ENCODE assay signal across 29 mouse cellular contexts in genomic region chr9:62492306-62492990, GRCm38 (mm10). TPM values are rescaled to one million over a fixed set of nuclear protein-coding genes. Genes with fewer than 3 reads are reported as not detected.
DNase-seq lines count a peak whose midpoint lies in the region; ATAC-seq and TF ChIP-seq lines count a peak whose summit lies in the region.
"Had no signal": no experiment of that assay in that cellular context is flagged by ENCODE, and none has a peak within 500 bp of the region (broad histone marks: within the 10 kb centered on the region; RNA-seq: fewer than 3 reads in every experiment).

No protein-coding gene starts in this region.

- peak; percentile 36; the same call in 1 of the 2 replicates for ATAC-seq in hindbrain, postnatal 0 days
- no peak for ATAC-seq in hindbrain, embryonic 16.5 days
- ATAC-seq in stomach, embryonic 15.5 days (ENCODE audit: insufficient read depth, low FRiP score, low read depth): no peak
- no peak for ATAC-seq in stomach, postnatal 0 days (ENCODE audit: low FRiP score, low TSS enrichment)
- ATAC-seq: intestine, postnatal 0 days; liver, postnatal 0 days; Patski had no signal

- no peak overlapping the region for H3K4me3 ChIP-seq in hindbrain, postnatal 0 days (ENCODE audit: low read length)
- no peak overlapping the region for H3K4me3 ChIP-seq in hindbrain, embryonic 16.5 days (ENCODE audit: low read length)
- H3K4me3 ChIP-seq in stomach, embryonic 15.5 days (replicated peaks): no peak overlapping the region
- H3K4me3 ChIP-seq in stomach, postnatal 0 days (ENCODE audit: low read depth, low read length): no peak overlapping the region
- H3K4me3 ChIP-seq: embryonic facial prominence, embryonic 13.5 days; erythroblast, embryonic 14.5 days; heart, embryonic 12.5 days; hindbrain, embryonic 10.5 days; limb, embryonic 12.5 days; midbrain, embryonic 12.5 days; neural tube, embryonic 15.5 days had no signal

- no peak overlapping the region for H3K9ac ChIP-seq in hindbrain, postnatal 0 days (replicated peaks; ENCODE audit: low read length)
- H3K9ac ChIP-seq in hindbrain, embryonic 16.5 days (ENCODE audit: low read depth, low read length): no peak overlapping the region
- no peak overlapping the region for H3K9ac ChIP-seq in stomach, embryonic 15.5 days
- no peak overlapping the region for H3K9ac ChIP-seq in stomach, postnatal 0 days (ENCODE audit: low read length)
- H3K9ac ChIP-seq: embryonic facial prominence, embryonic 13.5 days; heart, embryonic 12.5 days; limb, embryonic 12.5 days; liver, postnatal 0 days; midbrain, embryonic 12.5 days; neural tube, embryonic 15.5 days had no signal

- peaks cover 15% of the 10 kb centered on the region for H3K4me1 ChIP-seq in hindbrain, postnatal 0 days (ENCODE audit: insufficient read depth, low read length)
- H3K4me1 ChIP-seq in hindbrain, embryonic 16.5 days (ENCODE audit: control insufficient read depth, insufficient read depth, low read depth, low read length): peaks cover 3% of the 10 kb centered on the region
- H3K4me1 ChIP-seq in stomach, embryonic 15.5 days: 0 out of 2 replicates have a peak, but pooled peaks cover 3% of the 10 kb centered on the region
- H3K4me1 ChIP-seq in stomach, postnatal 0 days (replicated peaks; ENCODE audit: control insufficient read depth, insufficient read depth): no peaks in the 10 kb centered on the region
- H3K4me1 ChIP-seq: limb, embryonic 12.5 days had no signal

- no peaks in the 10 kb centered on the region for H3K27me3 ChIP-seq in hindbrain, postnatal 0 days (ENCODE audit: insufficient read depth, low read length)
- no peaks in the 10 kb centered on the region for H3K27me3 ChIP-seq in hindbrain, embryonic 16.5 days (replicated peaks; ENCODE audit: control insufficient read depth, insufficient read depth, low read length)
- no peaks in the 10 kb centered on the region for H3K27me3 ChIP-seq in stomach, embryonic 15.5 days (replicated peaks)
- no peaks in the 10 kb centered on the region for H3K27me3 ChIP-seq in stomach, postnatal 0 days (ENCODE audit: control insufficient read depth, insufficient read depth, low read length)
- H3K27me3 ChIP-seq: embryonic facial prominence, embryonic 13.5 days; heart, embryonic 12.5 days; limb, embryonic 12.5 days; midbrain, embryonic 12.5 days; neural tube, embryonic 15.5 days; Patski had no signal

- TF ChIP-seq CTCF in hindbrain, postnatal 0 days (IDR thresholded peaks at IDR 0.05; ENCODE audit: low read depth): no peak
- TF ChIP-seq CTCF in stomach, postnatal 0 days (IDR thresholded peaks at IDR 0.05; ENCODE audit: low read depth): no peak

- no peaks in the 10 kb centered on the region for H3K36me3 ChIP-seq in hindbrain, postnatal 0 days (ENCODE audit: insufficient read depth, low read length)
- H3K36me3 ChIP-seq in hindbrain, embryonic 16.5 days (ENCODE audit: control insufficient read depth, insufficient read depth, low read length): no peaks in the 10 kb centered on the region
- H3K36me3 ChIP-seq in stomach, embryonic 15.5 days: no peaks in the 10 kb centered on the region
- H3K36me3 ChIP-seq in stomach, postnatal 0 days (ENCODE audit: control insufficient read depth, insufficient read depth, low read length): no peaks in the 10 kb centered on the region; the same call in 1 of the 2 replicates
- H3K36me3 ChIP-seq: embryonic facial prominence, embryonic 13.5 days; heart, embryonic 12.5 days; hindbrain, embryonic 10.5 days; limb, embryonic 12.5 days; midbrain, embryonic 12.5 days; neural tube, embryonic 15.5 days had no signal

- H3K9me3 ChIP-seq in hindbrain, postnatal 0 days (ENCODE audit: low read length): no peaks in the 10 kb centered on the region
- no peaks in the 10 kb centered on the region for H3K9me3 ChIP-seq in hindbrain, embryonic 16.5 days (ENCODE audit: control insufficient read depth, low read length)
- H3K9me3 ChIP-seq in stomach, embryonic 15.5 days: no peaks in the 10 kb centered on the region
- H3K9me3 ChIP-seq in stomach, postnatal 0 days (ENCODE audit: control insufficient read depth, low read length): no peaks in the 10 kb centered on the region
- H3K9me3 ChIP-seq: embryonic facial prominence, embryonic 13.5 days; heart, embryonic 12.5 days; hindbrain, embryonic 10.5 days; limb, embryonic 12.5 days; midbrain, embryonic 12.5 days; neural tube, embryonic 15.5 days had no signal

- H3K4me2 ChIP-seq in hindbrain, postnatal 0 days (ENCODE audit: low read depth, low read length): no peak overlapping the region
- no peak overlapping the region for H3K4me2 ChIP-seq in hindbrain, embryonic 16.5 days (ENCODE audit: low read length)
- no peak overlapping the region for H3K4me2 ChIP-seq in stomach, embryonic 15.5 days
- no peak overlapping the region for H3K4me2 ChIP-seq in stomach, postnatal 0 days (replicated peaks; ENCODE audit: low read depth)
- H3K4me2 ChIP-seq: embryonic facial prominence, embryonic 13.5 days; heart, embryonic 12.5 days; limb, embryonic 12.5 days; liver, embryonic 11.5 days; midbrain, embryonic 12.5 days; neural tube, embryonic 15.5 days had no signal

- no peak for TF ChIP-seq EP300 in stomach, postnatal 0 days (optimal IDR thresholded peaks at IDR 0.05)

- 0 out of 2 replicates have a peak overlapping the region, but pooled peaks have one; percentile 45 for H3K27ac ChIP-seq in hindbrain, postnatal 0 days
- no peak overlapping the region for H3K27ac ChIP-seq in hindbrain, embryonic 16.5 days (ENCODE audit: low read depth, low read length)
- 0 out of 2 replicates have a peak overlapping the region, but pooled peaks have one; percentile 4 for H3K27ac ChIP-seq in stomach, embryonic 15.5 days
- no peak overlapping the region for H3K27ac ChIP-seq in stomach, postnatal 0 days (replicated peaks)
- H3K27ac ChIP-seq: embryonic facial prominence, embryonic 13.5 days; limb, embryonic 12.5 days; midbrain, embryonic 12.5 days; neural tube, embryonic 15.5 days had no signal

- WGBS in hindbrain, postnatal 0 days: 42% methylated on average over 6 of the region's 6 CpGs
- 38% methylated on average over 6 of the region's 6 CpGs for WGBS in hindbrain, embryonic 16.5 days
- WGBS in stomach, embryonic 15.5 days: 75% methylated on average over 5 of the region's 6 CpGs
- 65% methylated on average over 6 of the region's 6 CpGs for WGBS in stomach, postnatal 0 days

- DNase-seq in cerebellum, postnatal 10 days: peak; percentile 74 to 81
- DNase-seq in cerebellum, adult 11 months: no peak
- DNase-seq in hindbrain, postnatal 0 days (ENCODE audit: low spot score): peak; percentile 48
- no peak for DNase-seq in stomach, postnatal 0 days (ENCODE audit: low spot score)
- DNase-seq in telencephalon, adult 2 months (ENCODE audit: low read depth, low spot score): peak; percentile 57
- DNase-seq in gastrocnemius, postnatal 25 days: no peak
- DNase-seq: adrenal gland, adult 2 months; cerebellum, adult 9-11 months; embryo, embryonic 11 days; gastrocnemius, postnatal 10 days; heart, adult 11 months; heart, postnatal 10 days; kidney, postnatal 25 days; liver, postnatal 0 days; lung, postnatal 10 days; right cerebral cortex, postnatal 14 days; thymus, postnatal 36 days had no signal

RNA-seq across cellular contexts. Expression of gene Coro2b, which starts 44.4 kb away (rescaled TPM):
- total RNA-seq in hindbrain, postnatal 0 days (2014; rRNA removed): 42.6 and 47.2 TPM in 2 replicates
- polyA plus RNA-seq in hindbrain, postnatal 0 days (2015; fragmentation: Nextera tagmentation; extraction: Ambion mirVana): 24.7 and 25.0 TPM in 2 replicates
- 37.5 and 46.2 TPM in 2 replicates for polyA plus RNA-seq in hindbrain, embryonic 16.5 days (2015; fragmentation: Nextera tagmentation; extraction: Ambion mirVana)
- polyA plus RNA-seq in stomach, embryonic 15.5 days (2015; fragmentation: Nextera tagmentation; extraction: Ambion mirVana): 9.6 and 10.2 TPM in 2 replicates
- 4.9 and 5.4 TPM in 2 replicates for polyA plus RNA-seq in stomach, postnatal 0 days (2015; fragmentation: Nextera tagmentation; extraction: Ambion mirVana)
- 1 to 10 TPM; 5.1 to 6.5 TPM for total RNA-seq in gastrocnemius, postnatal 25 days (2021)
- polyA plus RNA-seq: erythroblast, embryonic 14.5 days had no signal

Comparison
In these comparisons a context has a peak if more than half of its experiments do, and no peak if none do; other contexts are left out.
1. DNase-seq: peak in cerebellum, postnatal 10 days (2 of 2), hindbrain, postnatal 0 days (single experiment) and telencephalon, adult 2 months (single experiment); none in cerebellum, adult 11 months (single experiment), stomach, postnatal 0 days (single experiment) and gastrocnemius, postnatal 25 days (single experiment).
2. H3K27ac ChIP-seq: peak in hindbrain, postnatal 0 days (single experiment) and stomach, embryonic 15.5 days (single experiment); none in hindbrain, embryonic 16.5 days (single experiment) and stomach, postnatal 0 days (single experiment).